Mouse (Mus musculus) c-Kit-positive CD71-positive TER-119-negative erythroid progenitor cells, embryonic 14.5 days (primary cell): ENCODE measurements around the gene Dnajc22.

Experiments used
- DNase-seq: peaks from one replicate; pipeline ENCODE4 v3.0.0-alpha.2; 2013; ENCODE audit warnings: low read depth

Gene Dnajc22

GRCm38 (mm10) chr15:99087253-99088075, 5.5 kb upstream of the Dnajc22 start, which contains the start of gene C1ql4:
C1ql4 (minus strand) TSS chr15:99087817.
- no peak for DNase-seq

GRCm38 (mm10) chr15:99088292-99088691, 4.7 kb upstream of the Dnajc22 start:
- DNase-seq: peak; percentile 54

- DNase-seq: no peak
These were observed 3.9 kb upstream of the Dnajc22 start for GRCm38 (mm10) chr15:99089069-99089468.

DNA sequence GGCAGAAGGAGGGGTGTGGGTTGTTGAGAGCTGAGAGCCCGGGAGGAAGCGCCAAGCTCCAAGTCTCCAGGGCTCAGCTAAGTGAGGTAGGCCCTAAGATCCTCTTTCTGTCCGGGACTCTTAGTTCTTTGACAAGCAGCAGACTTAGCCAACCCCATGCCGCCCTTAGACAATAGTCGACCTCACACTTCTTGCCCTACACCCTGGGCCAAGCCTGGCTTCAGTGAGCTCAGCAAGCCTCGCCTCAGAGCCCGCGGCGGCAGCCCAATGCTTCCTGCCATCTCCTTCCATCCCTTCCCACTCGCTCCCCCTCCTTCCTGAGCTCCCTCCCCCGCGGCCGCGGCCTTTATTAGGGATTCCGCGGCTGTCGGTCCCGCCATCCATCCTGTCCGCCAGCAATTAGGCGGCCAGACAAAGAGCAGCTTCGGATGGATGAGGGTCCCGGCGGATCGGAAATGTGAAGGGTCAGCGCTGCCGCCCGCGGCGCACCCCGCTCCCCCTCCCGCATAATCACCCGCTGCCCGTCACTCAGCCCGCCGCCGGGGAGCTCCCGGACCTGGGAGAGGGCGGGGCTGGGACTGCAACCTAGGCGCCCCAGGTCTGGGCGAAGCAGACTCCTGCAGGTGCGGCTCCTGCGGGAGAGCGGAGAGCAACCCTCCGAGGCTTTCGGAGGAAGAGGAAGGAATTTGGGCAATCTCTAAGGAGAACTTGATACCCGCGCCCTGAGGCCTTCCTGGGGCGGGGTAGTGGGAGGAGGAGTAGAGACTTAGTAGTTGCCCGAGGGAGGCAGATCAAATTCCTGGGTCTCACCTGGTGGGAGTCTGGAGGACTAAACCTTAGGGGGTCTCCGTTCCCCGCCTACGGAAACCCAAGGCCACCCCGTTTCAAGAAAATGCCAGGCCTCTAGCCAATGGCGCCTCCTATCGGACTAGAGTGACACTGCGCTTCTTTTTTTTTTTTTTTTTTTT, 605 bp downstream of the Dnajc22 start:
- DNase-seq: no peak

DNA sequence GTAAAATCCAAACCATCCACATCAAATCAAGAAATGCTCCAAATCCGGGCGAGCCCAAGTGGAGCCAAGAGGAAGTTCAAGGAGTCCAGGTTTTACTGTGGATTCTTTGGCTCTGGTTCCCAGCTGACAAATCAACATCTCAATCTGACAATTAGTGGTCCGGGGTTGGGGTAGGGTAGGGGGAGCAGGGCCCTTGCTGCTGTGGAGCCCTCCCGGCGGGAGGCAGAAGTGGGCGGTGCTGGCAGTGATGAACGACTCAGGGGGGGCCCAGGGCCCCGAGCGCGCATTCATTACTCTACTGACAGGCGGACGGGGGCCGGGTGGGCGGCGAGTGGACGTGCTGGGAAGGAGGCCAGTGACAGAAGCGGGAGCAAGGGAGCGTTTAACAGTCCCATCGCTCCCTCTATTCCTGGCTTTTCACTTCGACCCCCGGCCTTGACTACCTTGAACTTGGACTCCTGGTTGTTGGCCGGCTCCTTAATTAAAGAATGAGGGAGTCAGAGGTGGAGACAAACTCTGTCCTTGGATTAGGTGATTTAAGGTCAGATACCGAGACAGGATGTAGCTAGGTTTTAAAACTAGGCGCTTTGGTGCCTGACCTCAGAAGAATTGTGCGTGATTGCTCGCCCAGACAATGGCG, 1.8 kb downstream of the Dnajc22 start:
- no peak for DNase-seq

- no peak for DNase-seq
These were observed 2.4 kb downstream of the Dnajc22 start for GRCm38 (mm10) chr15:99095356-99095755.

DNA sequence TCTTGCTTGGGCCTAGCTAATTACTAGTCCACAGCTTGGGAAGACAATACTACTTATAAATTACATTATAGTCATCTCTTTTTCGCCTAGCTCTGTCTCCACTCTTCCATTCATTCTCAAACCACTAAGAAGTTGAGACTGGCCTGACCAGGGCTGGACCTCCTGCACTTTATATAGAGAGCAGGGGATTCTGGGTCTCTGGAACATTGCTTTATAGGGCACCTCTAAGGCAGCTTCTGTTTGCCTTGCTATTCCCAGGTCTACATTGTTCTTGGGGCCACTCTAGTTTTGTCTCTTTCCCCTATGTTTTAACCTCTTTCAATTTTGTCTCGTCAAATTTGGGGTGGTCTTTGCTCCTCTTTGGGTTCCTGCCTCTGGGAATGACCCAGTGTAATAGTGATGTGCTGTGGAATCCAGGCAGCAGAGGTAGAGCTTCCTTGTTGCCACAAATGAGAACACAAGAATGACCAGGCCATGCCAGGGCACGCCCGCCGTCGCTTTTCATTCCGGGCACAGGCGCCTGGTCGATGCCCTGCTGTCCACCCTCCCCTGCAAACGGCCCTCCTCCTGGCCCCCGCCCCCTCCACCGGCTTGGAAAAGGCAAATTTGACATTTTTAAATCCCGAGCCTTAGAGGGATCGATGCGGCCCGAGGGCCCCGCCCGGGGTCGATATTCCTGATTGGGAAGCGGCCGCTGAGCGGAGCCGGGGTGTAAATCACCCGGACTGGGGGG, 3.3 kb downstream of the Dnajc22 start:
- no peak for DNase-seq

DNA sequence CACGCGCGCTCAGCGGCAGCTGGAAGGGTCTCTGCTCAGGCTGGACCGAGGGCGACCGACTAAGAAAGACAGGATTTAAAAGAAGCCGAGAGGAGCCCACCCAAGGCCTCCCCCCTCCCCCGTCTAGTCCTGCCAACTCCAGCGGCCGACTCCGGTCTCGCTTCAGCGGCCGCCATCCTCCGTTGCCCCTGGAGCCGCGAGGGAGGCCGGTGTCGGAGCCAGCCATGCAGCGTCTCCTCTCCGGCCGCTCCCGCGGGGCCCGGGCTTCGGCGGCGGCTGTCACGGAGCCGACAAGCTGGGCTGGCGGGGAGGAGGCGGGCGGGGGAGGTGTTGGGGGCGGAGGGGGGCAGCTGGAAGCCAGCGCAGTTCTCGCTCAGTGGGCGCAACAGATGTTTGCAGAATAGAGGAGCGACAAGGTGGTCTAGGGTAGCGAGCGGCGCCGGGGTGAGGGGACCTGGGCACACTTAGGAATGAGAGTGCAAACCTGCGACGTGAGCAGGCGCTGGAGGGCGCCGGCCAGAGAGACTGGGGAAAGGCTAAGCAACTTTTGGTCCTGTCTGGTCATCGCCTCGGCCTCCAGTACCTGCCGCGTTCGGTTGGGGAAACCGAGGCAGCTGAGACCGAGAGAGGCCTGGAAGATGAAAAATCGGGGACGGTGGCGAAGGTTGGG, 4.0 kb downstream of the Dnajc22 start:
- no peak for DNase-seq

DNA sequence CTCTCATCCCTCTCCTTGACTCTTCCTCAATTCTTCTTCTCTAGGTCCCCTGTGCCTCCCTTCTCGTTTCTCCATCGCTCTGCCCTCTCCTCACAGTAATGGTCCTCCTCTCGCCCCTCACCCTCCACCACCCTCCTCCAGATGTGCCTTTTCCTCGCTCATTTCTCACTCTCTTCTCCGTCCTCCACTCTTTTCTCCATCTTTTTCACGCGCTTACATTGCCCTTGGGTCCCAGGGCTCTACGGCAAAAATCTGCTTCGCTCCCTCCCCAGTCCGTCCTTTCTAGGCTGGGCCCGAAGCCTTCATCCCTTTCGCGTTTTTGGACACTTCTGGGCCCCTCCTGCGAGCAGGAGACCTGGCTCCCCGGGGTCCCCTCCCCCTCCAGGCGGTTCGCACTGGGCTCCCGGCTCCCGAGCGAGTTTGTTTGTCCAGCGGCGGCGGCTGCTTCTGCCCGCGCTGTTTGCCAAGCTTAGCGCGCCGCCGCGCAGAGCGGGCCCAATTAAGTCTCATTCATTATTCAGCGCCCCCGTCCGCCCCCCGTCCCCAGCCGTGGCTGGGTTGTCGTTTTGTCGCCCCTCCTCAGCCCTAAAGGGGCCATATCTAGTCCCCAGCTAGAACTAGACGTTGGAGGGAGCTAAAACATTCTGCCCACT, 5.0 kb downstream of the Dnajc22 start:
- DNase-seq: no peak

DNA sequence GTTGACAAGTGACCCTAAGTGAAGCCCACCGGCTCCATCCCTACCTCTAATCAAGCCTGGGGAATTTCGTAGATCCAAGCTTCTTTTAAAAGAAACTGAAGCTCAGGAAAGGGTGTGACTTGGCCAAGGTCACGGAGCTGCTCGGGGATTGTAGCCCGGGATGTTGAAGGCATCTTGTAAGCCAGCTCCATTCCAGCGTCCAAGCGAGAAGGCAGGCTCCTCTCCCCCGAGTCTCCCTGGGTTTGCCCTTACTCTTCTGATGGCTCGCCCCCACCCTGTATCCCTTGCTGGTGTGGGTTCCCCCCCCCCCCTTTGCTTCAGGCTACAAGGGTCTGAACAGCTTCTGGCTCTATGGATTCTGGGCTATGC, 5.5 kb downstream of the Dnajc22 start:
- DNase-seq: no peak

- no peak for DNase-seq
These were observed 6.2 kb downstream of the Dnajc22 start for GRCm38 (mm10) chr15:99099139-99099556.

- DNase-seq: no peak
These were observed 7.0 kb downstream of the Dnajc22 start for GRCm38 (mm10) chr15:99099984-99100383.

- no peak for DNase-seq
These were observed 12.3 kb downstream of the Dnajc22 start for GRCm38 (mm10) chr15:99105238-99105637.

GRCm38 (mm10) chr15:99107866-99108265, 14.9 kb downstream of the Dnajc22 start:
- no peak for DNase-seq

DNA sequence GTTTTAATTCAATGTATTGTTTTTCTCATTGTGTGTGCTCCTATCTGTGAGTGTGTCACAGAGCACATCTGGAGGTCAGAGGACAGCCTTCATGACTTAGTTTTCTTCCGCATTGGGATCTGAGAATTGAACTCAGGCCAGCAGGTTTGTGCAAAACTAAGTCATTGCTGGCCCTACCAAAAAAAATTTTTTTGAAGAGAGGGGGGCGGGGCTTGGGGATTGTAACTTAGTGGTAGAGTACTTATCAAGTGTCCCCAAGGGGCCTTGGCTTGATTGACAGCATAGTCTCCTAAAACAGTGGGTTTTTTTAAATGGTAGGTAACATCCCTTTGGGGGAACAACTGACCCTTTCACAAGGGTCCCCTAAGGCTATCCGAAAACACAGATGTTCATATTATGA, 18.2 kb downstream of the Dnajc22 start:
- DNase-seq: no peak

GRCm38 (mm10) chr15:99111809-99112208, 18.8 kb downstream of the Dnajc22 start:
- DNase-seq: no peak

DNA sequence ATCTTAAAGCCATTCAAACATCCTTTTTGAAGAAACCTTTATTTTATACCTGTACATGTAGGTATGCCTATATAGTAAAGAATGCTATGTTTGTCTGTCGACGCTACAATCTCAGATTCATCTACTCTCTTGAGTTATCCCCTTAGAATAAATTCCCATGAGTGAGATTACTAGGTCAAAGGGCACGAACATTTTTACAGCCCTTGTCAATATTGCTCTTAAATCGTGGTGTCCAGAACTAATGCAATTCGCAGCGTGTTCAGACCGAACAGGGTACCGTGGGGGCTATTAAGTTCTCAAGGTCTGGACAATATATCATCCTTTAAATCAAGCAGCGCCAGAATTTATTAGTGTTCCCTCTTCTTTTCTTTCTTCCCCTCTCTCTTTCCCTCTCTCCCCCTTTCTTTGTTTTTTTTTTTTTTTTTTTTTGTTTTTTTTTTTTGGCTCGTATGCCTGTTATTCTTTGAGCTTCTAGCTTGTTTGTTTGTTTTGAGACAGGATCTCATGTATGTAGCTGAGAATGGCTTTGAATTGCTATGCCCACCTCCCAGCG, 19.9 kb downstream of the Dnajc22 start:
- DNase-seq: no peak

DNA sequence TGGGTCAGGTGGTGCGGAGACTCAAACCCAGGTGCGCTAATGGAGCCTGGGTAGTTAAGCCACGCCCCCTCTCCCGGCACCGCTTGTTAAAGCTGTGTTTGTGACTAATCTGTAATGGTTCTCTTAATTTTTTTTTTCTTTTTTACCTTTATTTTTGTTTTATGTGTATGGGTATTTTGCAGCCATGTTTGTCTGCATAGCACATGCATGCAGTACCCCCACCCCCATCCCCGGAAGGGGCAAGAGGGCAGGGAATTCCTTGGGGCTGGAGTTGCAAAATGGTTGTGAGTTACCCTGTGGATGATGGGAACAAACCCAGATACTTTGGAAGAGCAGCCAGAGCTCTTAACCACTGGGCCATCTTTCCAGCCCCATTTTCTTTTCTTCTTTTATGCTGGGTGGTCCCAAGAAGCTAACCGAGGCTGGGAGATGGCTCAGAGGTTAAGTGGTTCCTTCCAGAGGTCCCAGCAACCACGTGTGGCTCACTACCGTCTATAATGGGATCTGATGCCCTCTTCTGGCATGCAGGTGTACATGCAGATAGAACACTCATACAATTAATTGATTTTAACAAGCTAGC, 20.5 kb downstream of the Dnajc22 start:
- DNase-seq: no peak

- no peak for DNase-seq
These were observed 21.5 kb downstream of the Dnajc22 start for GRCm38 (mm10) chr15:99114312-99115064.
